Mouse (Mus musculus) hindbrain, embryonic 12.5 days (tissue): Measurements from ENCODE around the gene 1700020D05Rik. TPM values are rescaled to one million over a fixed set of nuclear protein-coding genes. Genes with fewer than 3 reads are reported as not detected.

Experiments
- ATAC-seq: fragments of 200-750 bp; cut with Nextera tagmentation; 2 replicates; pipeline ENCODE4 v1.8.0; 2017; ENCODE audit warnings: moderate TSS enrichment; ENCODE audit not compliant: low FRiP score
- H3K27ac ChIP-seq: fragments of 300-500 bp; sonication (generic); 2 replicates; pipeline ENCODE4 v1.5.1; 2016; ENCODE audit warnings: mild to moderate bottlenecking
- H3K27me3 ChIP-seq: fragments of 300-500 bp; sonication (generic); 2 replicates; pipeline ENCODE4 v1.6.1; 2016; ENCODE audit warnings: mild to moderate bottlenecking
- H3K36me3 ChIP-seq: fragments of 300-500 bp; sonication (generic); 2 replicates; pipeline ENCODE4 v1.6.1; 2016; ENCODE audit warnings: mild to moderate bottlenecking
- H3K4me1 ChIP-seq: fragments of 300-500 bp; sonication (generic); 2 replicates; pipeline ENCODE4 v1.6.1; 2016
- H3K4me2 ChIP-seq: fragments of 300-500 bp; sonication (generic); replicated peaks from 2 replicates; pipeline ENCODE4 v1.6.1; 2016; ENCODE audit warnings: mild to moderate bottlenecking
- H3K4me3 ChIP-seq: fragments of 300-500 bp; sonication (generic); 2 replicates; pipeline ENCODE4 v1.5.1; 2016; ENCODE audit warnings: mild to moderate bottlenecking
- H3K9ac ChIP-seq: fragments of 300-500 bp; sonication (generic); 2 replicates; pipeline ENCODE4 v1.6.1; 2016; ENCODE audit warnings: mild to moderate bottlenecking, moderate library complexity
- H3K9me3 ChIP-seq: fragments of 300-500 bp; sonication (generic); replicated peaks from 2 replicates; pipeline ENCODE4 v1.6.1; 2016; ENCODE audit warnings: mild to moderate bottlenecking
- WGBS: fragments of 180-500 bp; shearing (Covaris S2); methylation state at CpG from one replicate; pipeline ENCODE4 v1.1.7; 2016; 5-methylcytosine and 5-hydroxymethylcytosine counted together
- polyA plus RNA-seq: library from polyadenylated mRNA; unstranded; fragments of >200 nt; fragmentation: Nextera tagmentation; extraction: Ambion mirVana; gene quantifications from 2 replicates; pipeline ENCODE4 v1.2.1, GENCODE M21; 2016

Gene 1700020D05Rik
- 0.23 and 0.56 TPM in 2 replicates for polyA plus RNA-seq

DNA sequence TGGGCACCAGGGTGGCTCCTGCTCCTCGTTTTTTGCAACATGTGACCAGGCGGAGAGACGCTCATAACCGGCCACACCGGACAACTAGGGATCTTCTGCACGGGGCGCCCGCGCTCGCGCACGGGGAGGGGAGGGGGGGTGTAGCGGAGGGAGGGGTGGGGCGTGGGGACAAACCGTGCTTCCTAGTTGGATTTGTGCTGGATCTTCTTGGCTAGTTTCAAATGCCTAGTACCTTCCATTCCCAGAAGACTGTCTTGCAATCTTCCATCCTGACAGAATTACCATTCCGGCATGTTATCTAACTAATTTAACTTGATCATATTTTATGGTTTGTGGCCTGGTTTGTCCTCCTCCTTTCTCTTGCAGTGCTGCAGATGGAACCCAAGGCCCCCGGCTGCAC is at the start of gene 1700020D05Rik:
Gene 1700020D05Rik, minus strand, starts transcription at position 101 of the 400 bp plus-strand sequence.
- no peaks in the 10 kb centered on the region for H3K9me3 ChIP-seq
- peaks cover 7% of the 10 kb centered on the region; the same call in 1 of the 2 replicates for H3K36me3 ChIP-seq
- no peak within 1 kb of the TSS for H3K4me2 ChIP-seq
- ATAC-seq = no peak
- no peak within 1 kb of the TSS for H3K9ac ChIP-seq
- H3K4me1 ChIP-seq = no peaks in the 10 kb centered on the region
- 0 out of 2 replicates have a peak, but pooled peaks cover 4% of the 10 kb centered on the region for H3K27me3 ChIP-seq
- no peak within 1 kb of the TSS for H3K4me3 ChIP-seq
- H3K27ac ChIP-seq = no peak within 1 kb of the TSS
- WGBS = 57% methylated on average over 17 of the region's 17 CpGs

DNA sequence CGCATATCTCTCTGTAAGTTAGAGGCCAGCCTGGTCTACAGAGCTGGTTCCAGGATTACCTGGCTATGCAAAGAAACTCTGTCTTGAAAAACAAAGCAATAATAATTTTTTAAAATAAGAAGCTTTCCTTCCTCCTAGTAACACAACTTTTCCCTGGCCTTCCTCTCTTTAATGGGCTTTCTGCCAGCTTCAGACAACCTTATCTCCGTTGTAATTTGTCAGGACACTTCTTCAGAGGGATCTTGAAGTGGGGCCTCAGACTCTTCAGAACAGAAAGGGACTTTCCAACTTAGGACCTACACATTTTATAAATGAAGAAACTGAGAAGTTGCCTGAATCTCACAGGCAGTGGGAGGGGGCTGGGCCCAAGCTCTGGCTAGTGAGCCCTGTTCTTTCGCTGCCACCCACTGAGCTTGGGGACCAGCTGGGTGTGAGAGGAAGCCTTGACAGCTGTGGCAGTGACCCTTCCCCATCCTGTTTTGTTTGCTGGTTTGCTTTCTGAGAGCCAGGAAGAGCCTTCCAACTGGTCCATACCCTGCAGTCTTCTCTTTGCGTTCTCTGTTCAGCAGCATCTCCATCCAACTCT is 44.0 kb upstream of the 1700020D05Rik start:
- no peak for ATAC-seq
- Histone ChIP-seq H3K36me3 (no peaks in the 10 kb centered on the region), H3K4me1 (no peaks in the 10 kb centered on the region), H3K4me3 (no peak overlapping the region), H3K27me3 (peaks cover 2% of the 10 kb centered on the region; the same call in 1 of the 2 replicates), H3K4me2 (no peak overlapping the region), H3K27ac (no peak overlapping the region), H3K9ac (no peak overlapping the region), H3K9me3 (no peaks in the 10 kb centered on the region)
- 75% methylated on average over 4 of the region's 4 CpGs for WGBS

DNA sequence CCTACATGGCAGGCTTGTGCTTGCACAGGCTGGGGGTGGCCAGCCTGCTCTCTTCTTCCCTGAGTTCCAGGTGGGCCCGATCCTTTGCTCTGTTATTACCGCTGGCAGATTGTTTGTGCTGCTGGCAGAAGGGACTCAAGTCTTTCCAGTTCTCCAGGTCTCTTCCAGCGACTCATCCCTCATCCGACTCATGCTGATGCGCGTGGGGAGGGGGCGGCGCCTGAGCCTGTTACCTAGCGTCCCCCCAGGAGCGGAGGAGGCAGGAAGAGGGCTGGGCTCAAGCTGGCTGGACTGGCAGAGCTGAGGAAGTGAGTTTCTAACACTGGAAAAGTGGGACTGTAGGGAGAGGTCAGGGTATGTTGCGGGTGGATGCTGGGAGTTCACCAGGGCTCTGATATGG is 40.4 kb upstream of the 1700020D05Rik start:
- no peaks in the 10 kb centered on the region for H3K36me3 ChIP-seq
- H3K27ac ChIP-seq = no peak overlapping the region
- peaks cover 2% of the 10 kb centered on the region; the same call in 1 of the 2 replicates for H3K27me3 ChIP-seq
- no peaks in the 10 kb centered on the region for H3K4me1 ChIP-seq
- no peak overlapping the region for H3K4me3 ChIP-seq
- no peak for ATAC-seq
- H3K9ac ChIP-seq = 0 out of 2 replicates have a peak overlapping the region, but pooled peaks have one; percentile 6
- no peak overlapping the region for H3K4me2 ChIP-seq
- WGBS = 52% methylated on average over 11 of the region's 11 CpGs
- no peaks in the 10 kb centered on the region for H3K9me3 ChIP-seq

DNA sequence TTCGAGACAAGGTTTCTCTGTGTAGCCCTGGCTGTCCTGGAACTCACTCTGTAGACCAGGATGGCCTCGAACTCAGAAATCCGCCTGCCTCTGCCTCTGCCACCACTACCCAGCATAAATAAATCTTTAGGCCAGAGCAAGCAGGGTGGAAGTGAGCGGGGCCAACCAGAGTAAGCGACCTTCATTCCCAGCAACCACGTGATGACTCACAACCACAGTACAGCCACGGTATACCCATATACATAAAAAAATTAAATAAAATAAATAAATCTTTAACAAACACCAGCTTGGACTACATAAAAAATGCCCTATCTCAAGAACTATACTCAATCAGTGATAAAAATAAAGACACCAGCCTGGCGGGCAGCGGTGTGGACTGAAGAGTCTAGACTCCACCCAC is 39.8 kb upstream of the 1700020D05Rik start:
- no peak for ATAC-seq
- Histone ChIP-seq H3K4me2 (no peak overlapping the region), H3K36me3 (no peaks in the 10 kb centered on the region), H3K27ac (no peak overlapping the region), H3K9me3 (no peaks in the 10 kb centered on the region), H3K9ac (no peak overlapping the region), H3K4me3 (no peak overlapping the region), H3K27me3 (peaks cover 5% of the 10 kb centered on the region; the same call in 1 of the 2 replicates), H3K4me1 (no peaks in the 10 kb centered on the region)
- WGBS = 91% methylated on average over 9 of the region's 9 CpGs

DNA sequence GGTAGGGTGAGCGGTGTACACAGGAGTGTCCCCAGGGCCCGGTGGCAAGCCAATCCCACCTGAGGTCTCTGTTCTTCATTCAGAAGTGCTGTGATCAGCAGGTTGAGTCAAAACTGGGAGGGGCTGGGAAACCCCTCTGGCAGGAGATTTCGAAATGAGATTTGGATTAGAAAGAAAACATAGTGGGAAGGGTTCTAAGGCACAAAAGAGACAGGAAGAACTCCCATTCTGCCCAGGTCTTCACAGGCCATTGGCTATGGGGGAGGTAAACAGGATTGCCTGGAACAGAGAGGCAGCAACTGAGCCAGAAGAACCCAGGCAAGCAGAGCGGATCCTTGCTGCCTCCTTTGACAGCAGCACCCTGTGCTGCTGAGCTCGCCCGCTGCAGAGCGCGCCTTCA is 35.2 kb upstream of the 1700020D05Rik start:
- Histone ChIP-seq H3K9ac (no peak overlapping the region), H3K27me3 (peaks cover 13% of the 10 kb centered on the region), H3K36me3 (no peaks in the 10 kb centered on the region), H3K27ac (no peak overlapping the region), H3K9me3 (no peaks in the 10 kb centered on the region), H3K4me1 (no peaks in the 10 kb centered on the region), H3K4me2 (no peak overlapping the region), H3K4me3 (no peak overlapping the region)
- no peak for ATAC-seq
- 71% methylated on average over 8 of the region's 8 CpGs for WGBS

DNA sequence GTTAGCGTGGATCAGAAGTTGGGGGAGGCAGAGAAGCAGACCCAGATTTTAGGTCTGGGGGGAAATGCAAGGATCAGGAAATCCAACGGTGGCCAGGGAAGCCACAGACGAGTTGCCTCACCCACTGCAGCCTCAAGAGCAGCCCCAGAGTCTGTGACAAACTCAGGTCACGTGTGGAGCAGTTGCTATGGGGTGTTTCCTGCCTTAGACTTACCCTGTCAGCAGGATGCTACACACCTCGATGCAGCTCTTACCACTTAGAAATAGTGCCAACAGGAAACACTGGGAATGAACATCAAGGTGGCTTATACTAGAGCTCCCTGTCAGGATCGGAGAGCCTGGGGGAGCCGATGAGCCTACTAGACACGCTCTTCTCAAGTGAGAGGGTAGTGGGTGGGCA is 28.9 kb upstream of the 1700020D05Rik start:
- no peak for ATAC-seq
- Histone ChIP-seq H3K9me3 (no peaks in the 10 kb centered on the region), H3K4me2 (no peak overlapping the region), H3K9ac (no peak overlapping the region), H3K4me3 (no peak overlapping the region), H3K36me3 (no peaks in the 10 kb centered on the region), H3K4me1 (peaks cover 13% of the 10 kb centered on the region), H3K27me3 (peaks cover 38% of the 10 kb centered on the region), H3K27ac (no peak overlapping the region)
- 81% methylated on average over 8 of the region's 8 CpGs for WGBS

DNA sequence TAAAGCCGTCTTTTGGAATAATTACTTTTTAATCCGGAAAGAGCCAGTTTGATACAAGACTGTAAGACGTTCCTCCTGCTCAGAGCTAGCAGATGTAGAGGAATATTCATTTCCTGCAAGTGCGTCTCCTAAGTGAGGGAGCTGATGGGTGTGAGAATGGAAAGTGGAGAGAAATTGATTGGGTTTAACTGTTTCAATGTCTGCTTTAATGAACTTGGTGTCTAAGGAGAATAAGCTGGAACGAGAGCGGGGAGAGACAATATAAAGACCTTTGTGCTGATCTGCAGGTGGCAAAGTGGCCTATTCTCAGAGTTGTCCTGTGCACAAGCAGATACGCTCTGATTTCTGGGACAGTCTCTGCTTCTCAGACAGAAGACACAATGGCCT is 26.5 kb upstream of the 1700020D05Rik start:
- H3K36me3 ChIP-seq = no peaks in the 10 kb centered on the region
- H3K27me3 ChIP-seq = peaks cover 38% of the 10 kb centered on the region
- no peak overlapping the region for H3K27ac ChIP-seq
- no peak; the same call in 1 of the 2 replicates for ATAC-seq
- H3K4me1 ChIP-seq = peaks cover 13% of the 10 kb centered on the region
- no peak overlapping the region for H3K4me3 ChIP-seq
- no peaks in the 10 kb centered on the region for H3K9me3 ChIP-seq
- no peak overlapping the region for H3K4me2 ChIP-seq
- no peak overlapping the region for H3K9ac ChIP-seq
- WGBS = 26% methylated on average over 7 of the region's 7 CpGs

DNA sequence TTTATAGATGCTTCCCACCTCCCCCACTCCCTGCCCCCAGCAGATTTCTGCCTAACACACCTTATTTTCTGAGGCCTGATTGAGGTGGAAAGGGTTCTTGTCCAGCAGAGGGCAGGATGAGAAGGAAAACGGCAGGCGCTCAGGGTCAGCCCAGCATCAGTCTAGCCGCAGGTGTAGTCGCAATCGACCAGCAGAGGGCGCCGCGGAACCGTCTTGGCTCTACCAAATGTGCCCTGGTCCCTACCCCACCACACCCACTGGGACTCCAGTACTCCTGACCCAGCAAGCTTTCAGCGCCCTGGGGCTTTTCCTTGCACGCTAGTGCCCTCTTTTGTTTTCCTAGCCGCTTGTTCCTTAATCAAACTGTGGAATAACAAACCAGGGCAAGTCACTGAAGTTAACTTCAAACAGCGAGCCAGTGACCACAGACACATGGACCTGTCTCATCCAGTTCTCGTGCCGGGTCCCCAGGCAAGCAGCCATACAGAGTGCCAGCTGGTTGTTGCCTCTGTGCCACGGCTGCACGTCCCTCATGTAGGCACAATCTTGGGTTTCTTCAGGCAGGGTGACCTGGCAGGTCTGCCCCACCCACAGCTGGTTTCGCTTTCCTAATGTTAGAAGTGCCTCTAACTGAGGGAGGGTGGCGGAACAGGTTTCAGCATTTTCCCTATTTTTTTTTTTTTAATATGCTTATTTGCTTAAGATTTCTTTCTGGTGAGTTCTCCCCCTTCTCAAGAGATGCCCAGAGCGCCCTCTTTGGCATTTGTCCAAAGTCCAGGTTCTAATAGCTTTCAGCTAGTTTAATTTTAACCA is 25.9 kb upstream of the 1700020D05Rik start:
- H3K27me3 ChIP-seq = peaks cover 38% of the 10 kb centered on the region
- H3K4me1 ChIP-seq = peaks cover 13% of the 10 kb centered on the region
- no peaks in the 10 kb centered on the region for H3K9me3 ChIP-seq
- peak overlapping the region; percentile 6; the same call in 1 of the 2 replicates for H3K4me3 ChIP-seq
- no peak overlapping the region for H3K27ac ChIP-seq
- no peak overlapping the region for H3K9ac ChIP-seq
- peak overlapping the region; percentile 36 for H3K4me2 ChIP-seq
- H3K36me3 ChIP-seq = no peaks in the 10 kb centered on the region
- peak; percentile 89 for ATAC-seq
- 12% methylated on average over 20 of the region's 20 CpGs for WGBS

DNA sequence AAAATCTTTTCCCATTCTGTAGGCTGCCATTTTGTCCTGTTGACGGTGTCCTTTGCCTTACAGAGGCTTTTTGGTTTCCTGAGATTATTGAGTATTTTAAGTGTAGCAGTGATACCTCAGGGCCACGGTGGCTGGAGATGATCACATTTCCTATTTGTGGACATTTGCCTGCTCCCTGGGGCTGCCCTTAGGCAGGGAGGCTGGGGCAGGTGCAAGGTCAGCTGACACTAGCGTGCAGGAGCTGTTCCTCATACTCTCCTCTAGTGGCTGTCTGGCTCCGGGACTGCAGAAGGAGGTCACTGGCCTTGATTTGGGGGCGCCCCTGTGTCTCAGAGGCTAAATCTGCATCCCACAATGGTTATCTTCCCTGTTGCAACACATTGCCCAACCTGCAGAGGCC is 21.6 kb upstream of the 1700020D05Rik start:
- Histone ChIP-seq H3K4me1 (peaks cover 9% of the 10 kb centered on the region), H3K27ac (no peak overlapping the region), H3K4me2 (no peak overlapping the region), H3K9ac (0 out of 2 replicates have a peak overlapping the region, but pooled peaks have one; percentile 1), H3K4me3 (no peak overlapping the region), H3K36me3 (no peaks in the 10 kb centered on the region), H3K27me3 (peaks cover 5% of the 10 kb centered on the region), H3K9me3 (no peaks in the 10 kb centered on the region)
- ATAC-seq = no peak
- WGBS = 68% methylated on average over 5 of the region's 5 CpGs

DNA sequence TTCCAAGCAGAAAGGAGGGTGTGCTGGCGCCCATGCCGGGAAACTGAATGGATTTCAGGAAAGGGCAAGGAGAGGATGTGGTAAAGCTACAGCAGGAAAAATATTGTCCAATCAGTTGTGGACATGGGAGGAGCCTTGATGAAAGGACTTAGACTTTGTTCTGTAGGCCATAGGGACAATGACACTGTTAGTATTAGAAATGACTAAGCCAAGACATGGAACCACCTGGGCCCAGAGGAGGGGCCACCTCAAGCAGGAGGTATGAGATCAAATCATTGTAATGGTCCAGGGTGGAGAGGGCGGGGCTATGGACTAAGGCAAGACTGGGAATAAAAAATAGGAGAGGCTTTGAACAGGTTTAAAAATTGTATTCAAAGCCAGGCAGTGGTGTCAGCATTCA is 15.1 kb upstream of the 1700020D05Rik start:
- no peak overlapping the region for H3K4me2 ChIP-seq
- H3K36me3 ChIP-seq = no peaks in the 10 kb centered on the region
- WGBS = 87% methylated on average over 3 of the region's 3 CpGs
- H3K4me3 ChIP-seq = no peak overlapping the region
- H3K9ac ChIP-seq = no peak overlapping the region
- H3K4me1 ChIP-seq = no peaks in the 10 kb centered on the region
- H3K9me3 ChIP-seq = no peaks in the 10 kb centered on the region
- H3K27me3 ChIP-seq = no peaks in the 10 kb centered on the region
- no peak for ATAC-seq
- no peak overlapping the region for H3K27ac ChIP-seq

DNA sequence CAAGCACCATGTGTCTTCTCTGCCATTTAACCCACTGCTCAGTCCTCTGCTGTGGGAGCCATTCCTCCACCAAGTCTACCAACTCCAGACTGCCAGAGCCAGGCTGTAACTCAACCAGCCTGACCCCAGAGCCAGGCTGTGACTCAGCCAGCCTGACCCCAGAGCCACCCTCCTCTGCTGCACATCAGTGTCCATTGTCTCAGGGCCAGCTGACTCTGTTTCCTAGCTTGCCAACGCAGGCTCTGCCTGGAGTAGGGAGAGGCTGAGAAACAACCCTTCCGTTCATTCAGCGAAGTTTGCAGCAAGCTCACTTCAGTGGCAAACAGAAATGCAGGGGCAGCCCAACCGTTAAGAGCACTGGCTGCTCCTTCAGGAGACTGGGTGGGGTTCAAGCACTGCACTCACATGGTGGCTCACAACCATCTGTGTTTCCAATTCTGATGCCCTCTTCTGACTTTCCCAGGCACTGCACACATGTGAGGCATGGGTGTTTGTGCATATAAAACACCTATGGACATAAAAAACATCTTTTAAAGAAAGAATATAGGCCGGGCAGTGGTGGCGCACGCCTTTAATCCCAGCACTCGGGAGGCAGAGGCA is 13.4 kb upstream of the 1700020D05Rik start:
- Histone ChIP-seq H3K4me1 (peaks cover 5% of the 10 kb centered on the region; the same call in 1 of the 2 replicates), H3K9ac (no peak overlapping the region), H3K4me2 (no peak overlapping the region), H3K27ac (no peak overlapping the region), H3K9me3 (no peaks in the 10 kb centered on the region), H3K4me3 (no peak overlapping the region), H3K27me3 (no peaks in the 10 kb centered on the region), H3K36me3 (no peaks in the 10 kb centered on the region)
- ATAC-seq = no peak
- 82% methylated on average over 8 of the region's 8 CpGs for WGBS
